Mouse (Mus musculus) midbrain, embryonic 12.5 days (tissue): ENCODE measurements around the gene Gcnt1. TPM values are rescaled to one million over a fixed set of nuclear protein-coding genes. Genes with fewer than 3 reads are reported as not detected.

Source experiments
- ATAC-seq: fragments of 200-750 bp; cut with Nextera tagmentation; 2 replicates; pipeline ENCODE4 v1.8.0; 2017; ENCODE audit warnings: low read depth, moderate TSS enrichment, moderate library complexity; ENCODE audit not compliant: low FRiP score
- H3K27ac ChIP-seq: fragments of 300-500 bp; sonication (generic); replicated peaks from 2 replicates; pipeline ENCODE4 v1.5.1; 2016; ENCODE audit warnings: mild to moderate bottlenecking
- H3K27me3 ChIP-seq: fragments of 300-500 bp; sonication (generic); 2 replicates; pipeline ENCODE4 v1.6.1; 2016; ENCODE audit warnings: mild to moderate bottlenecking
- H3K36me3 ChIP-seq: fragments of 300-500 bp; sonication (generic); 2 replicates; pipeline ENCODE4 v1.6.1; 2016
- H3K4me1 ChIP-seq: fragments of 300-500 bp; sonication (generic); 2 replicates; pipeline ENCODE4 v1.6.1; 2016
- H3K4me2 ChIP-seq: fragments of 300-500 bp; sonication (generic); replicated peaks from 2 replicates; pipeline ENCODE4 v1.6.1; 2016; ENCODE audit warnings: mild to moderate bottlenecking, moderate library complexity
- H3K4me3 ChIP-seq: fragments of 300-500 bp; sonication (generic); 2 replicates; pipeline ENCODE4 v1.5.1; 2016; ENCODE audit warnings: mild to moderate bottlenecking
- H3K9ac ChIP-seq: fragments of 300-500 bp; sonication (generic); replicated peaks from 2 replicates; pipeline ENCODE4 v1.6.1; 2016; ENCODE audit warnings: mild to moderate bottlenecking, moderate library complexity
- H3K9me3 ChIP-seq: fragments of 300-500 bp; sonication (generic); 2 replicates; pipeline ENCODE4 v1.6.1; 2016; ENCODE audit warnings: mild to moderate bottlenecking
- WGBS: fragments of 180-500 bp; shearing (Covaris S2); methylation state at CpG from one replicate; pipeline ENCODE4 v1.1.7; 2016; 5-methylcytosine and 5-hydroxymethylcytosine counted together
- polyA plus RNA-seq: library from polyadenylated mRNA; unstranded; fragments of >200 nt; fragmentation: Nextera tagmentation; extraction: Ambion mirVana; gene quantifications from 2 replicates; pipeline ENCODE4 v1.2.1, GENCODE M21; 2016

The Gcnt1 gene
- polyA plus RNA-seq, 1 experiment from 2014 or later: 2.6 TPM

- H3K36me3 ChIP-seq: no peaks in the 10 kb centered on the region
- no peak overlapping the region for H3K4me3 ChIP-seq
- no peaks in the 10 kb centered on the region for H3K27me3 ChIP-seq
- H3K27ac ChIP-seq: no peak overlapping the region
- no peak overlapping the region for H3K9ac ChIP-seq
- WGBS: 93% methylated on average over 2 of the region's 2 CpGs
- ATAC-seq: no peak
- H3K4me1 ChIP-seq: no peaks in the 10 kb centered on the region
- H3K9me3 ChIP-seq: no peaks in the 10 kb centered on the region
- H3K4me2 ChIP-seq: no peak overlapping the region
Observed at GRCm38 (mm10) chr19:17316311-17317003, 56.2 kb downstream of the Gcnt1 start.

DNA sequence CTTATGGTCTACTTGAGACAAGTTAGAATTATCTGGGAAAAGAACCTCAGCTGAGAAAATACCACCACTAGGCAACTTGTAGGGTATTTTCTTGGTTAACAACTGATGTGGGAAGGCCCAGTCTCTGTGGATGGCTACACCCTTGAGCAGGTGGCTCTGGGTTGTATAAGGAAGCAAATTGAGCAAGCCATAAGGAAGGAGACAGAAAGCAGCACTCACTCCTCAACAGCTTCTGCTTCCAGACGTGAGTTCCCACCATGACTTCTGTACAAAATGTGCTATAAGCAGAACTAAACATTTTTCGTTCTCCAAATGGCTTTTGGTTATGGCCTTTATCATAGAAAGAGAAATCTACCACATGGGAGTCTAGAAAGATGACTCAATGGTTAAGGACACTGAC, 58.2 kb downstream of the Gcnt1 start:
- ATAC-seq: no peak

DNA sequence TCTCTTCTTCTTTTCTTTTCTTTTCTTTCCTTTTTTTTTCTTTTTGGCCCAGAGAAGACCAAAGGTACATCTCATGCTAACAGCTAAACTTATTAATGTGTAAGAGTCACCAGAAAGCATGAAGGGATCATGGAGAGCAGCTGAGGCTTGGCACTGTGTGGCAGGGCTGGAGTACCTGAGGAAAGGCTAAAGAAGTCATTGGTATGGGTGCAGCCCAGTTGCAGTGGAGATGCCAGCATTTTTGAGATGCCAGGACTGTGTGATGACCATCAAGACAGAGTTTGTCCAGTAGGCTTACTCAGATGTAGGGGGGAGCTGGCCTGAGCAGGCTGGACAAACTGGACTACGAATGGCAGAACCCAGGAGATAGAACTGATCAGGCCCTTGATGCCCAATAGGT, 58.9 kb downstream of the Gcnt1 start:
- H3K36me3 ChIP-seq: no peaks in the 10 kb centered on the region
- H3K27ac ChIP-seq: no peak overlapping the region
- no peaks in the 10 kb centered on the region for H3K4me1 ChIP-seq
- ATAC-seq: no peak
- H3K27me3 ChIP-seq: no peaks in the 10 kb centered on the region
- H3K4me2 ChIP-seq: no peak overlapping the region
- no peak overlapping the region for H3K9ac ChIP-seq
- H3K4me3 ChIP-seq: no peak overlapping the region
- 94% methylated on average over 1 of the region's 1 CpGs for WGBS
- H3K9me3 ChIP-seq: no peaks in the 10 kb centered on the region

More for the DNA sequence above, 58.2 kb downstream of the Gcnt1 start:
- Histone ChIP-seq H3K9ac (no peak overlapping the region), H3K4me2 (no peak overlapping the region), H3K36me3 (no peaks in the 10 kb centered on the region), H3K4me3 (no peak overlapping the region), H3K4me1 (no peaks in the 10 kb centered on the region), H3K27me3 (no peaks in the 10 kb centered on the region), H3K27ac (no peak overlapping the region), H3K9me3 (no peaks in the 10 kb centered on the region)
- WGBS: 75% methylated on average over 2 of the region's 2 CpGs

DNA sequence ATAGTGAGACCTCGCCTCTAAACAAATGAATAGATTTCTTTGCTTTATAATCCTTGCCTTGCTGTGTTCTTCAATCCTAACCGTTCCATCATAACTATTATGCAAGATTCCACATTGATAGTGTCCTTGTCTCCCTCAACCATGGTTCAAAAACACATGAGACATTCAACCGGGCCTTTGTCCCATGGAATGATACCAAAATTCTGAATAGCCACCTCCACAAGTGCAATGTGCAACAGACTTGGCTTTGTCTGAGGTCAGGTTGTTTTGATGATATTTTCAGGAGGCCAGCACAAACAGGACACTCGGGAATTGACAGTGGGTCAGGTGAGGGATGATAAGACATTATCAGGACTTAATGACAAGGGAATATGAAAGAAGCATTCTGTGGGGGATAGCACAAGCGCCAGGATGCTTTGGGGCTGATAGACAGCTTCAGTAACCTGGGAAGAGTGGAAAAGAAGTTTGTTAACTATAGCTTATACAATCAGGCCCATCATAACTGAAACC, 59.9 kb downstream of the Gcnt1 start:
- 93% methylated on average over 5 of the region's 5 CpGs for WGBS
- H3K4me3 ChIP-seq: no peak overlapping the region
- no peak overlapping the region for H3K27ac ChIP-seq
- H3K4me1 ChIP-seq: no peaks in the 10 kb centered on the region
- H3K4me2 ChIP-seq: no peak overlapping the region
- no peaks in the 10 kb centered on the region for H3K27me3 ChIP-seq
- H3K9me3 ChIP-seq: no peaks in the 10 kb centered on the region
- H3K9ac ChIP-seq: no peak overlapping the region
- no peaks in the 10 kb centered on the region for H3K36me3 ChIP-seq
- ATAC-seq: no peak

GRCm38 (mm10) chr19:17311501-17311900, 61.1 kb downstream of the Gcnt1 start:
- ATAC-seq: no peak
- no peak overlapping the region for H3K4me2 ChIP-seq
- 84% methylated on average over 1 of the region's 1 CpGs for WGBS
- H3K9me3 ChIP-seq: no peaks in the 10 kb centered on the region
- no peak overlapping the region for H3K4me3 ChIP-seq
- H3K27me3 ChIP-seq: no peaks in the 10 kb centered on the region
- no peaks in the 10 kb centered on the region for H3K4me1 ChIP-seq
- no peaks in the 10 kb centered on the region for H3K36me3 ChIP-seq
- no peak overlapping the region for H3K9ac ChIP-seq
- no peak overlapping the region for H3K27ac ChIP-seq

DNA sequence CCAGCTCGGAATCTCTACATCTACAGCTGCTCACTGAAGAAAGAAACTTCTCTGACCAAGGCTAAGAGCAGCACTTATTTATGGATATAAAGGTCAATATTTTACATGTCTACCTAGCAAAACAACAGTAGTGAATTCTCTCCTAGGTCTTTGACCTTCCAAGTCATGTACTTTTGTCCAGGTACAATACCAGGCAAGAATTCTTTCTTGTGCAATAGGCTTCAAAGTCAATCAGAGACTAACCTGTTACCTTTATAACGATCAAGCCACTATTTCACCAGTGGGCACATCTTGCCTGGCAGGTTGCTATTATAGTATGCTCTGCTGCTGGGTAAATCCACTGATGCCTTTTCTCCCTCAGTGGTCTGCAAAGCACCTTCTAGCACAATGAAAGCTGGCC, 61.6 kb downstream of the Gcnt1 start:
- no peak overlapping the region for H3K4me2 ChIP-seq
- no peak overlapping the region for H3K9ac ChIP-seq
- 86% methylated on average over 2 of the region's 2 CpGs for WGBS
- H3K4me3 ChIP-seq: no peak overlapping the region
- H3K4me1 ChIP-seq: no peaks in the 10 kb centered on the region
- no peaks in the 10 kb centered on the region for H3K9me3 ChIP-seq
- H3K27ac ChIP-seq: no peak overlapping the region
- no peaks in the 10 kb centered on the region for H3K36me3 ChIP-seq
- no peak for ATAC-seq
- no peaks in the 10 kb centered on the region for H3K27me3 ChIP-seq

DNA sequence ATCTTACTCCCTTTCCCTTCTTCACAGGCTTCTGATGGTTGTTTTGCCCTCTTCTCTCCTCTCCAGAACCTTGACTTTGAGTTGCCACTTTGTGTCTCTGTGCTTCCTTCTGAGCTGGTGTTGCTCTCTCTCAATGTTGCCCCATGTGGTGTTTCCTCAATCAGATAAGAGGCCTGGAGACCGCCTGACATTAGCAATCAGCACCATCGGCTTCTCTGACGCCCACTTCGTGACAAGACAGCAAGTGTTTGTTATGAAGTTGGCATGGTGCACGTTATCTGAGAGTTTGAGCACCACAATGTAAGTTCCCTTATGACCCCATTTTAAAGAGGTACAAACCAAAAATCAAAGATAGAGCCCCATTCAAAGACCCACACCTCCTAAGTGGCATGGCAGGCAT, 76.6 kb downstream of the Gcnt1 start:
- Histone ChIP-seq H3K4me1 (no peaks in the 10 kb centered on the region), H3K36me3 (no peaks in the 10 kb centered on the region), H3K9ac (no peak overlapping the region), H3K27me3 (no peaks in the 10 kb centered on the region), H3K4me2 (no peak overlapping the region), H3K4me3 (no peak overlapping the region), H3K9me3 (no peaks in the 10 kb centered on the region), H3K27ac (no peak overlapping the region)
- no peak for ATAC-seq
- 95% methylated on average over 5 of the region's 5 CpGs for WGBS

DNA sequence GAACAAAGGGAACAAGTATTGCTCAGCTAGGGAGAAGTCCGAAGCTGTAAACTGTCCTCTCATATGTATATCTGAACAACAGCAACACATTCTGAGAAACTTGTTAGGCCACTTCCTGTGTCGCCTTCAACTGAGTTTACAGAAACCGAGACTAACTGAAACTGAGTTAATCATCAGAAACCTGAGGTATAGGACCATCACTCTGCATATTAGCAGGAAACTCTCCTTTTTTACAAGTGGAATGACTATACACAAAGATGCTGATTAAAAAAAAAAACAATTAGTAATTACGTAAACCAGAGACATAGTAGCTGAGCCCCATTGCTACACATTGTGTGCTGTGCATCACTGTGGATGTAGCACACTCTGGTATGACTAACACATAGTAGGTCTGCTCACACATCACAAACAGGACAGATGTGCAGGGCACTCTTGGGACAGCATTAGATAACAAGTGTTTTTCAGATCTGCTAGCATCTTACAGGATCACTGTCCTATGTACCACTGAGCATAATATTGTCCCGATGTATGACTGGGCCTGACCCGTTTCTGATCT, 77.4 kb downstream of the Gcnt1 start:
- no peaks in the 10 kb centered on the region for H3K4me1 ChIP-seq
- no peak overlapping the region for H3K4me3 ChIP-seq
- no peak for ATAC-seq
- H3K36me3 ChIP-seq: no peaks in the 10 kb centered on the region
- no peaks in the 10 kb centered on the region for H3K9me3 ChIP-seq
- 91% methylated on average over 6 of the region's 6 CpGs for WGBS
- no peak overlapping the region for H3K9ac ChIP-seq
- no peak overlapping the region for H3K4me2 ChIP-seq
- no peaks in the 10 kb centered on the region for H3K27me3 ChIP-seq
- H3K27ac ChIP-seq: no peak overlapping the region

- no peak overlapping the region for H3K9ac ChIP-seq
- H3K4me3 ChIP-seq: no peak overlapping the region
- H3K9me3 ChIP-seq: no peaks in the 10 kb centered on the region
- no peak overlapping the region for H3K27ac ChIP-seq
- H3K27me3 ChIP-seq: no peaks in the 10 kb centered on the region
- WGBS: 88% methylated on average over 5 of the region's 5 CpGs
- no peaks in the 10 kb centered on the region for H3K4me1 ChIP-seq
- ATAC-seq: no peak
- H3K4me2 ChIP-seq: no peak overlapping the region
- no peaks in the 10 kb centered on the region for H3K36me3 ChIP-seq
Observed at GRCm38 (mm10) chr19:17294136-17294535, 78.5 kb downstream of the Gcnt1 start.

GRCm38 (mm10) chr19:17289526-17289925, 83.1 kb downstream of the Gcnt1 start:
- no peaks in the 10 kb centered on the region for H3K27me3 ChIP-seq
- WGBS: 83% methylated on average over 6 of the region's 6 CpGs
- no peak for ATAC-seq

DNA sequence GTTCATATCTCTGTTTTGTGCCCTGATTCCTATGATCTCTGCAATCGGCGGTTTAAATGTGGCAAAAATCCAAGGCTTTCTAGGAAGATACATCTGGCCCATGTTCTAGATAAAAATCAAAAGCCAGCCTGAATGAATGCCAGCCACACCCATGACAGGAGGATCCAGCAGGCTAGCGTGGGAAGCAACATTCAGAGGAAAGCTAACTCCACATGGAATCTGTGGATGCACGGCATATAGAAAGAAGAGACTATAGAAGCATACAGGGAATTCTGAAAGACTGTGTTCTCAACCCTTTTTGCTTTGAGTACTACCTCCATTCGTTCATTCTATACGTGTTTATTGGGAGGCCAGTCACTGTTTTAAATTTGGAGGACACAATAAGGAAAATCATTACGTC, 86.6 kb downstream of the Gcnt1 start:
- WGBS: 80% methylated on average over 7 of the region's 7 CpGs
- no peak for ATAC-seq
- no peaks in the 10 kb centered on the region for H3K9me3 ChIP-seq

More at GRCm38 (mm10) chr19:17289526-17289925, 83.1 kb downstream of the Gcnt1 start:
- Histone ChIP-seq H3K9ac (no peak overlapping the region), H3K4me2 (no peak overlapping the region), H3K9me3 (no peaks in the 10 kb centered on the region), H3K4me3 (no peak overlapping the region), H3K36me3 (no peaks in the 10 kb centered on the region), H3K4me1 (peaks cover 3% of the 10 kb centered on the region), H3K27ac (no peak overlapping the region)

GRCm38 (mm10) chr19:17283317-17283716, 89.3 kb downstream of the Gcnt1 start:
- Histone ChIP-seq H3K4me2 (no peak overlapping the region), H3K9ac (no peak overlapping the region), H3K4me1 (peaks cover 3% of the 10 kb centered on the region), H3K36me3 (no peaks in the 10 kb centered on the region), H3K9me3 (no peaks in the 10 kb centered on the region), H3K27me3 (no peaks in the 10 kb centered on the region), H3K4me3 (no peak overlapping the region), H3K27ac (no peak overlapping the region)
- no peak for ATAC-seq
- 82% methylated on average over 3 of the region's 3 CpGs for WGBS

More for the DNA sequence above, 86.6 kb downstream of the Gcnt1 start:
- H3K4me2 ChIP-seq: no peak overlapping the region
- H3K27me3 ChIP-seq: no peaks in the 10 kb centered on the region
- no peak overlapping the region for H3K9ac ChIP-seq
- H3K4me3 ChIP-seq: no peak overlapping the region
- no peaks in the 10 kb centered on the region for H3K36me3 ChIP-seq
- peaks cover 3% of the 10 kb centered on the region for H3K4me1 ChIP-seq
- H3K27ac ChIP-seq: no peak overlapping the region
